Mouse (Mus musculus) spleen, adult 2 months (tissue): ENCODE data around the gene March5. TPM values are rescaled to one million over a fixed set of nuclear protein-coding genes. Genes with fewer than 3 reads are reported as not detected.

Experiments used
- DNase-seq, 2 experiments: peaks; one replicate each; pipeline versions ENCODE4 v3.0.0 to v3.0.0-alpha.2; 2012 to 2021; ENCODE audit warnings: low spot score in 2 of 2, low read depth in 1 of 2
- H3K27ac ChIP-seq: fragments of 200-500 bp; 2 replicates; pipeline ENCODE4 v1.5.1; 2012; ENCODE audit warnings: low read length, inconsistent platforms; ENCODE audit not compliant: insufficient read depth
- H3K27me3 ChIP-seq: fragments of 200-500 bp; 2 replicates; pipeline ENCODE4 v1.6.1; 2012; ENCODE audit warnings: mild to moderate bottlenecking, moderate library complexity, low read length, inconsistent platforms; ENCODE audit not compliant: control insufficient read depth, insufficient read depth
- H3K36me3 ChIP-seq: fragments of 200-500 bp; 2 replicates; pipeline ENCODE4 v1.6.1; 2012; ENCODE audit warnings: mild to moderate bottlenecking, low read length, inconsistent platforms; ENCODE audit not compliant: control insufficient read depth, insufficient read depth
- H3K4me1 ChIP-seq: fragments of 200-500 bp; 2 replicates; pipeline ENCODE4 v1.6.1; 2011; ENCODE audit warnings: inconsistent platforms; ENCODE audit not compliant: control insufficient read depth, insufficient read depth, insufficient read length
- H3K4me3 ChIP-seq: fragments of 200-500 bp; 2 replicates; pipeline ENCODE4 v1.5.1; 2011; ENCODE audit warnings: mild to moderate bottlenecking, inconsistent platforms; ENCODE audit not compliant: insufficient read depth, insufficient read length; ENCODE audit errors: extremely low read depth
- CTCF ChIP-seq: fragments of 200-500 bp; IDR thresholded peaks from 2 replicates; pipeline ENCODE4 v1.5.1; 2011; ENCODE audit warnings: mild to moderate bottlenecking, inconsistent platforms; ENCODE audit not compliant: insufficient read depth, insufficient read length, insufficient replicate concordance; ENCODE audit errors: extremely low read depth
- POLR2A ChIP-seq: fragments of 200-500 bp; IDR thresholded peaks from 2 replicates; pipeline ENCODE4 v1.6.1; 2011; ENCODE audit warnings: low read depth, low read length, inconsistent platforms
- WGBS: fragments of 180-500 bp; shearing (Covaris S2); methylation state at CpG from one replicate; pipeline ENCODE4 v1.1.7; 2018; 5-methylcytosine and 5-hydroxymethylcytosine counted together
- polyA plus RNA-seq: library from polyadenylated mRNA; depleted of rRNA; stranded (reverse); fragments of >200 nt; gene quantifications from 2 replicates; pipeline ENCODE4 v1.2.3, GENCODE M21; 2012; rRNA removed

March5 gene
- 21.2 and 23.4 TPM in 2 replicates for polyA plus RNA-seq

DNA sequence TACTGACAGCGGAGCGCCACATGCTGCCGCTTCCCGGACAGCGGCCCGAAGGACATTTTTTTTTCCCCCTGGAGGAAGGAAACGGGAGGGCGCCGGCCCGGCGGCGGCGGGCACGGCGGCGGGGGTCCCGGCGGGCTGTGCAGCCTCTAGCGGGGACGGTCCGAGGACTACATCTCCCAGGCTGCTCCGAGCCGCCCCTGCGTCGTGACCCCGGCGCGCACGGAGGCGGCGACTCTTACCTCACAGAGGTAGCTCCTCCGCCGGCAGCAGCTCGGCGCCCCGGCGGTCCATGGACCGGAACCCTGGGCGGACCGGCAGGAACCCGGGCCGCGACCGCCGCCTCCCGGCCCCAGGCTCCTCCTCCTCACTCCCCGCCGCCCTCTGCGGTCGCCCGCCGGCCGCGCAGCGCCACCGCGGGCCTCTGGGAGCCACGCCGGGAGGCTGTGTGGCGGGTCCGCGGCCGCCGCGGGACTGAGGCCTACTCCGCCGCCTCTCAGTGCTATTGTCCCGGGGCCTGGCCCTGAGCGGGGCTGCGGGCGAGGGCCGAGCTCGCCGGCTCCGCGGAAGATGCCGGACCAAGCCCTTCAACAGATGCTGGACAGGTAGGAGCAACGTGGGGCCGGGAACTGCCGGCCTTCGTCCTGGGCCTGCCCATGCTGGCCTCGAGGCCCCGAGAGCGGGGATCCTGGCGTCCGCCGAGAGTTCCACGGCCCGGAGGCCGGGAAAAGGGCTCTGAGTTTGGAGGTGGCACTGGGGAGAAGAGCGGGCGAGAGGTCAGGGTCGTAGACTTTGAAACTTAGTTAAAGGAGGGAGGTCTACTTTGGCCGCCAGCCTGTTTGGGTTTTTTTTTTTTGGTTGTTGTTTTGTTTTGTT, at the start of gene March5:
Gene March5, plus strand, starts transcription at position 241 of the 873 bp plus-strand sequence.
- DNase-seq = peak; percentile 53 to 87
- Histone ChIP-seq H3K36me3 (no peaks in the 10 kb centered on the region; the same call in 1 of the 2 replicates), H3K27me3 (peaks cover 3% of the 10 kb centered on the region), H3K27ac (peak within 1 kb of the TSS; percentile 82), H3K4me3 (peak within 1 kb of the TSS; percentile 87), H3K4me1 (no peaks in the 10 kb centered on the region; the same call in none of the 2 replicates)
- under 1% methylated on average over 85 of the region's 94 CpGs for WGBS
- TF ChIP-seq CTCF (no peak), POLR2A (no peak; the same call in 1 of the 2 replicates)

DNA sequence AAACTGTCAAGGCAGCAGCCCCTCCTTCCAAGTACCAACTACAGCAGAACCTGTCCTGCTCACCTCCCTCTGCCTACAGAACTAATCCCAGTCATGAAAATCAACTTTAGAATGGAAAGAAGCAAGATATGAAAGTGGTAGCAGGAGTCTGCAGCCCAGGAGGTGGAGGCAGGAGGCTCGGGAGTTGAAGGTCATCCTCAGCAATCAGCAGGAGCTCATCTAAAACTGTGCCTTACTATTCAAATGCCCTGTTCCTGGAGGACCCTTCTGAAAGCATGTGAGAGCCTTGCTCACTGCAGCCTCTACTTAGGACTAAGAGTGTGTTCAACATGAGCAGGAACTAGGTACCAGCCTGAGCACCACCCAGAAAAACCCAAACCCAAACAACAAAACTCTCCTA, 35.2 kb upstream of the March5 start:
- Histone ChIP-seq H3K4me1 (peaks cover 8% of the 10 kb centered on the region; the same call in 1 of the 2 replicates), H3K27ac (no peak overlapping the region), H3K27me3 (peaks cover 12% of the 10 kb centered on the region), H3K36me3 (no peaks in the 10 kb centered on the region), H3K4me3 (no peak overlapping the region)
- TF ChIP-seq POLR2A = no peak
- no peak for TF ChIP-seq CTCF
- WGBS = 75% methylated on average over 1 of the region's 1 CpGs
- no peak for DNase-seq

DNA sequence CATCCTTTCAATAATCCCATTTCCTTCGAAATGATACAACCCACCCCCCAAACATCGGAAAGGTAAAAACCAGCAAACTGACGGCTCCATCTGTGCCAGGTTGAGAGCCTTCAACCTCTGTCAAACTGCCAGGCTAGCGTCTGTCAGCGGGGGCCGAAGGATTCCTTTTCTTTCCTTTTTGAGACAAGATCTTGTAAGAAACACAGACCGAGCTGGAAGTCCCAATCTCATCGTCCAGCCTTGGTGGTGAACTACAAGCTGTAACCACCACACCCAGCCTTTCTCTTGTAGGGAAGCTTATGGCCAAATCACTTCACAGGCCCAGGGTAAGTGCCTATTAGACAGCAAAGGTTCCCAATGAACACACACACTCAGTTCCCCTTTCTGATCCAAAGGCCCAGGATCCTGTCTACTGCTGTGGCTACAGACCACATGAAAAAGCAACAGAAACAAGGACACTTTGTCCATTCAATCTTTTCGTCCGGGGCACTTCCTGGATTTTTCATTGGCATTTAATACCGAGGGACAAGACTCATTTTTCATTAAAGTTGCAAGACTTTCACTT, 34.7 kb upstream of the March5 start:
- Histone ChIP-seq H3K4me1 (peaks cover 8% of the 10 kb centered on the region; the same call in 1 of the 2 replicates), H3K27ac (no peak overlapping the region), H3K36me3 (no peaks in the 10 kb centered on the region), H3K4me3 (no peak overlapping the region), H3K27me3 (peaks cover 12% of the 10 kb centered on the region)
- TF ChIP-seq CTCF = no peak
- no peak for TF ChIP-seq POLR2A
- no peak for DNase-seq
- WGBS = 78% methylated on average over 11 of the region's 11 CpGs

DNA sequence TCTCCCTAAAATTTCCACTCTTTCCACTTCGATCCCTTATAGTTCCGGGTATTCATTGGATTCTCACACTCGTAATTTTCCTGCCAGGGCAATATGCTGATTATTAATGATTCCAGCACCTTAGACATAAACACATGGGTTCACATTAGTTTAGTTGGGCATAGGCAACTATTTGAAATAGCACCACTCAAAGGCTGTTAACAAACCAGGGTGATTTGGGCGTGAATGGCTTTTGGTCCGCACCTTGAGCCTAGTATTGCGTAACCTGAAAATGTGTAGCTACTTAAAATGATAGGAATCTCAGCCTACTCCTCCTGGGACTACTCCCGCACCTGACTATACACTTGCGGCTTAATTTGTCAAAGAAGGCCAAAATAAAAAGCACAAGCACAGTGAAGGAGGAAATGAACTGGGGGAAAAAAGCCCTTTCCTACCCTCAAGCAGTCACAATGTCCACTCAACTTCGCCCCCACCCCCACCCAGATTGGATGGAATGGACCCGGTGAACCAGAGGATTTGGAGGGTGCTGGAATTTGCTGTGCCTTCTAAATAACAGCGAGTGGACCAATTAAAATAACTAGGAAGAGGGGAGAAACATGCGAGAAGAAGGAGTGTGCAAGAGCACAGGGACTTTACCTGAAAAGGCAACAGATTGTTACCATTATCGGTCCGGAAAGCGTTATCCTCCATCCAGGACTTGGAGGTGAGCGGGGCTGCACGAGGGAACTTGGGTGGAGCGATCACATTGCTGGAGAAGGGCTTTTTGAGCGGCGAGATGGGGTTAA, 33.8 kb upstream of the March5 start:
- WGBS = 50% methylated on average over 20 of the region's 20 CpGs
- TF ChIP-seq CTCF = no peak
- TF ChIP-seq POLR2A = no peak
- peak overlapping the region; percentile 73; the same call in 1 of the 2 replicates for H3K4me3 ChIP-seq
- H3K4me1 ChIP-seq = peaks cover 8% of the 10 kb centered on the region; the same call in 1 of the 2 replicates
- DNase-seq = no peak
- H3K27ac ChIP-seq = no peak overlapping the region
- H3K27me3 ChIP-seq = peaks cover 15% of the 10 kb centered on the region
- H3K36me3 ChIP-seq = no peaks in the 10 kb centered on the region

DNA sequence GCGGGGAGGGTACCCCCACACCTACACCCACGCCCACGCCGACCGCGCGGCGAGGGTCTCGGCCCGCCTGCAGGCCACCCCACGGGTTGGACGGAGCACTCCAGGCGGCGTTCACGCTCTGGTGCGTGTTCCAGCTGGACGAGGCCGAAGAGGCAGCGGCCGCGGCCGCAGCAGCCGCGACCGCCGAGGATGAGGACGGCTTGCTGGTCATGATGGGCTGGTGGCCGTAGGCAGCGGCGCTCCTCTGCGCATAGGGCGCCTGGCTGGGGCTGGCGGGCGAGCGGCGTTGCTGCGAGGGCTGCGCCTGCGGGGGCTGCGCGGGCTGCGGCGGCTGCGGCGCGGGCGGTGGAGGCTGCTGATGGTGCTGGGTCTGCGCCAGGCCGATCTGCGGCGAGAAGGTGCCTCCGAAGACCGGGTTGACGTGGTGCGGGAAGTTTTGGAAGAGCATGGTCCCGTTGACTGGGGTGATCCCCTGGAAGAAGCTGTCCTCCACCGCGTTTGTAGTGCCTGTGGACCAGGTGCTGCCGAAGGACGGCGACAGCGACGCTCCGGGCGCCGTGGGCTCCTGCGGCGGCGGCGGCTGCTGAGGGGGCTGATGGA, 33.1 kb upstream of the March5 start:
- Histone ChIP-seq H3K27ac (no peak overlapping the region), H3K27me3 (peaks cover 15% of the 10 kb centered on the region), H3K4me3 (peak overlapping the region; percentile 73), H3K4me1 (peaks cover 8% of the 10 kb centered on the region; the same call in 1 of the 2 replicates), H3K36me3 (no peaks in the 10 kb centered on the region)
- TF ChIP-seq CTCF = no peak
- no peak for TF ChIP-seq POLR2A
- WGBS = 2% methylated on average over 70 of the region's 70 CpGs
- peak in 1 of 2 experiments; percentile 7 for DNase-seq
